Mouse (Mus musculus) adrenal gland (tissue): ENCODE measurements at regions not wholly inside any gene's neighbourhood (a gene's known extent, or its start where the extent isn't known, plus 50 kb on each side); places are given as distances from the start of the nearest gene placed in this dataset.

Experiments
- intact Hi-C: fragments of 180-260 bp; cut with DNase I; formaldehyde crosslinking; loops from one replicate; pipeline ENCODE4 v1.15.1; 2025

DNA sequence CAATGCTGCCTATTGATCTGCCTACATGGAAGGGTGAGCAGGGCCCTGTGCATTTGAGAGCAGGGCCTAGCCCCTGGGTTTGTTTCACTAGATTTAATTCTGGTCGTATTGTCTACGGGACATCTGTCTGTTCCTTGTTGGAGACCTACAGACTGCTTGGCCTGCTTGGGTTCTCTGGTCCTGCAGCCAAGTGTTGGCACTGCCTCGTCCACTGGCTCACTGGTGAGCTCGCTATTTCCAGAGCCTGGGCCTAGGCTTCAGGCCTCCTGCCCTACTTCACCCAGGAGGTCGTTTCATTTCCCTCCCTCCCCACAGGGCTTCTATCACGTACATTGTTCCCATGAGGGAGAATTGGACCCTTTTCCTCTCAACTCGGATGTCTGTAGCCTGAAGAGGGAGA lies 62.2 kb upstream of the Blcap start:
- intact Hi-C loops: loop anchor here (10.0 kb wide), 2 partner anchors 362 to 572 kb away; no protein-coding TSS in a partner anchor

DNA sequence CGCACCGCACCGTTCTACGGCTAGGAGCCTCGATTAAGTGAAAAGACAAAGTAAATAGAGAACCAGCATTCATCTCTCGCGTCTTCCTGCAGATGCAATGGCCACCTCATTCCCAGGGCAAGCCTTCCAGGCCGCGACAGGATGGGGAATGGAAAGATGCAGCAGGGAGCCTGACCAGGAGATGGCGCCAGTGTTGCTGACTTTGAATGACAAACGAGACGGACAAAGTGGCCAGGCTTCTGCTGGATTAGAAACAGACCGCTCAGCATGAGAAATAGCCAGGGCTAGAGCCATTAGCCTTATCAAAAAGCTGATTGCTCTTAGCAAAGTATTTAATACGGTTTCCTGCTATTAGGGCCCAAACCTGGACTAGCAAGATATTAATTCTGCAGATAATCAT lies 64.6 kb upstream of the Blcap start:
- intact Hi-C loops: loop anchor here (5.0 to 10.0 kb wide), 3 partner anchors 307 to 569 kb away; no protein-coding TSS in a partner anchor

DNA sequence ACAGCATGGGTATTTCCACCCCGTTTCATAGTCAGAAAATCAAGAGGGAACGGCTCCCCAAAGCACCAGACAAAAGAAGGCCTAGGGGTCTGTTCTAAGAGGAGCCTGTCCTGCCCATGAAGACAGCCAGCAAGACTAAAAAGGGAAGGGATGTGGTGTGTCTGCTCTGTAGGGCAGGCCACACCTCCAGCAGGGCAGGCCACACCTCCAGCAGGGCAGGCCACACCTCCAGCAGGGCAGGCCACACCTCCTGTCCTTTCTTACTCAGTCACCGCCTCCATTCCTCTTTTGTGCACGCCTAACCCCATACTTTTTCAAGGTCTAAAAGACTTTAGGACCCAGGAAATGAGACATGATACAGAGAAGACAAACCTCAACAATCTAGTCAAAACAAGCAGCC lies 69.8 kb upstream of the Blcap start:
- intact Hi-C loops: no loop called here

DNA sequence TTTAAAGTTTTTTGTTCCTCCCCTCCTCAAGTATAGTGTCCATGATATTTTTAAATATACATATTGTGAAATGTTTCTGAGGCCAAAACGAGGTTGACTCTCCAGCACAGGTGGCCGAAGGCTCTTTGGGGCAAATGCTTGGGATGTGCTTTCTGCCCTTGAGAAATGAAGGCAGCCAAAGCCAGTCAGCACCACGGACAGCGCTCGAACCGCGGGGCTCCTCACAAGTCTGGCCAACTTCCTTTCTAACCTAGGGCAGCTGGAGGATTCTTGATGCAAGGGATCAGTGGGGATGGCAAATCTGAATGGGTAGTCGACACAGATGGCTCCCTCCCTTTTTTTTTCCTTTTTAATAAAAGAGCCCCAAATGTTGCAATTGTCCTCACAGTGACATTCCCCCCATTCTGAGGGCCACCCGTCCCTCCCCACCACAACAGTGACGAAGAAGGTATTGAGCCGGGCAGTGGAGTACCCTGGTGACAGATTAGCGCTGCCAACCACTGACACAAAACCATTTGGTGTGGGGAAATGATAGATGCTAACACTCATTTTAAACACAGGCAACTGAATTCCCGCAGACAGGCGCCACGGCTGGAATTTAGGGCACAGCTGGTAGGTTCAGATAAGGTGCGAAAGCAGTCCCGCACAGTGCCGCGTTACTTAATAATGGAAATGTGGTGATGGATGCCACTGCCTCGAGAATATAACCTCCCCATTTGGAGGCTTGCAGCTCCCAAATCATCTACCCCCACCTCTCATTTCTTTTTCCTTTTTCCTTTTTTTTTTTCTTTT lies 73.4 kb upstream of the Ctnnbl1 start:
- intact Hi-C loops: no loop called here

DNA sequence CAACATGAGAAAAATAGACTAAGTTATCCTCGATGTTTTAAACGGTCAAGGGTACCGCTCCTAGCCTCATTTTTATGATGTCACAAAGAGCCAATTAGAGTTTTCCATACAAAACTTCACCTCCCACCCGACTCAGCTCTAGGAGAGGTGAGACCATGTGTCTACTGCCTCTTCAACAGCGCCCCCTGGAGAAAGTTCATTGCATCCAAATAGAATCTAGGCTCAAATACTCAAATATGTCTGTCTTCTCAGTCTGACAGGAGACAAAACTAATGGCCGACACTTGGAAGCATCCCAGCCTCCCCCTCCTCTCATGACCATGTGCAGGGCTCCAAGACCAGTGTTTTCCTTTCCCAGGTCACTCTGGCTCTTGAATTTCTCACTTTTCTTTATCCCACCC lies 72.7 kb upstream of the Ctnnbl1 start:
- intact Hi-C loops: no loop called here

DNA sequence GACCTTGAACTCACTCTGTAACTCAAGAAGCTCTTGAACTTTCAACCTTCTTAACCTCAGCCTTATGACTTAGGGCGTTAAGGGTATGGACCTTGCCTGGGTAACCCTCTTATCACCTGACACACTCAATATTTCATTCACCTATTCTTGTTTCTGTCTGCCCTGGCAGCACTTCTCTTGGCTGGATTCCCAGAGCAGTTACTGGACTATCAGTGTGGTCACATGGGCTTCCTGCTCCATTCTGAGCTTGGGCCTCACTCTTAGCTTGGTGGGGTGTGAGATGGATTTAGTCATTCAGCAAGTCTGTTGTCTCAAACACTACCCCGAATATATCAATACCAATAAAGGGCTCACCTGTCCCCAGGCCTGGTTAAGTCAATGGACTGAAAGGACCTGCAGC lies 67.0 kb upstream of the Ctnnbl1 start:
- intact Hi-C loops: no loop called here

DNA sequence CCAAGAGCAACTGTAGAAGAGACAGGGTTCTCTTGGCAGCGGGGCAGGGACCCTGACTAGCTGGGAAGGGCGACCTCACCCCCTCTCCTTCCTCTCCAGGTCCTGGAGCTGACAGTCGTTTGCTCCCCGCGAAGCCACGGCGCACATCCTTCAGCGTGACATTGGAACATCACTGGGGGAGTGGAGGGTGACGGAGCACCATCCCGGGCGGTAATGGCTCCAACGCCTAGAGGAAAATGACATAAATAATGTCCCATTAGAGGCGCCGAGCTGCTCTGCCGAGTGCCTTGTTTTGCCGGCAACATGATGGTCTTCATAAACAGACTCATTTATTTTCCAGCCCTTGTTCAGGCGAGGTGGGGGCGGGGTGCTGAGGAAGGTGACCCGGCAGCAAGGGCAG lies 62.3 kb upstream of the Ctnnbl1 start:
- intact Hi-C loops: no loop called here

DNA sequence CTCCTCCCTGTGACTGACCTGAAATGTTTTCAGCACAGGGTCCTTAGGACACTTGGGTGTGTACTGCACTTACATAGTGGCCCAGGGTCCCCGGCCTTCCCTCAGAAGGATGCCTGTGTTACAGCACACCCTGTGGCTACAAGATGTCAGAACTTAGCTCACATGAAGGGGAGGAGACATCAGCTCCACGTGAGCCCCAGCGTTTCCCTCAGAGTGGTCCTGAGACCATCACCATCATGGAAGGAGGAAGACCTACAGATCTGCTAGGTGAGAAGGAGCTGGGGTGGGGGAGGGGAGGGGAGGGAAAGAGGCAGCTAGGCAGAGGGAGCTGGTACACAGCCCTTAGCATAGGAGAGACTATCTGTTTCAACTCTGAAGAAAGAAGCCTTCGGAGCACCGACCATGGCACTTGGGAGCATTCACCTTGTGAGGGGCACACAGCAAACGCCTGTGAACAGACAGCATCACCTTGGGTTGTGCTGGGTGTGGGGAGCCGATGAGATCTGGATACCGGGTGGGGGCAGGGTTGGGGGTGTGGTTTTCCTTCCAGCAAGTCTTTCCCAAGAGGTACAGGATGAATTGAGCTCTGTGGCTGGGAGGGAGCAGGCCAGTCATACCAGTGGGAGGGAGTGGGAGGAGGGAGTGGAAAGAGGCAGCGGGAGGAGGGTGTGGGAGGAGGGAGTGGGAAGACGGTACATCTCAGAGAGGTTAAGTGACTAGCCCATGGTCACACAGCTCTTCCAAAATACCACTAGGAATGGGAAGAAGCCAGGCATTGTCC lies 60.6 kb upstream of the Ctnnbl1 start:
- intact Hi-C loops: no loop called here

DNA sequence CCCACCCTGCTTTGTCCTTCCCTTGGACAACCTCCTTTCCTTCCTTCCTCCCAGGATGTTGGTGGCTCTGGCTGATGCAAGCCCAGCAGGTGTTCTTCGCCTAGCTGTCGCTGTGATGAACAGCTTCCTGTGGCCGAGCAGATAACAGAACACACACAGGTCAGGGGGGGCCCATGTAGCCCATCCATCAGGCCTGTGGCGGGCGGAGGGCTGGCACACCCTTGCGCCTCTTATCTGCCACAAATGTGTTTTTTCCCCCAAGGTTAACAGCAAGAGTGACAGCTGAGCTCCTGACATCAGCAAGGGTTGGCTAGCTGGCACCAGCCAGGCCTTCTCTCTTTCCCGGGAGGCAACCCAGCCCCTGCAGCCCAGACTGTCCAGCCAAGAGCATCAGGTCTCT lies 59.9 kb upstream of the Ctnnbl1 start:
- intact Hi-C loops: no loop called here

DNA sequence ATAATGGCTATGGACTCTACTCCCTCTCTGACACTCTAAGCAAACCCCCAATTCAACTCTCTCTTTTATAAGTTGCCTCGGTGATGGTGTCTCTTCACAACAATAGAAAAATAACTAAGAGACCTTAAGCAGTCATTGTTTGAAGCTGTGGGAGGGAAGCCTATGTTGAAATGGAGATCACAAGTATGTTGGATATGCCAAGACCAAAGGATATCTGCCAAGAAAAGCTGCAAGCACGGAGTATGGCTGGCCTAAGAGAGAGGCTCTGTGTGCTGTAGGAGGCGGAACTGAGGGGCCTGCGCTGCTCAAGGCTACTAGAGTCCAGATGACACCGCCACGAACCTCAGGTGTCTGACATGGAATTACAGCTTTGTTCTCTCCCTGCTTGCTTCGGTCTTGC lies 55.3 kb upstream of the Ctnnbl1 start:
- intact Hi-C loops: no loop called here
